Mouse (Mus musculus): ENCODE results near the gene Klhl9. TPM values are rescaled to one million over a fixed set of nuclear protein-coding genes. Genes with fewer than 3 reads are reported as not detected.

Klhl9 gene
- polyA plus RNA-seq, 1 experiment = 64.8 TPM

DNA sequence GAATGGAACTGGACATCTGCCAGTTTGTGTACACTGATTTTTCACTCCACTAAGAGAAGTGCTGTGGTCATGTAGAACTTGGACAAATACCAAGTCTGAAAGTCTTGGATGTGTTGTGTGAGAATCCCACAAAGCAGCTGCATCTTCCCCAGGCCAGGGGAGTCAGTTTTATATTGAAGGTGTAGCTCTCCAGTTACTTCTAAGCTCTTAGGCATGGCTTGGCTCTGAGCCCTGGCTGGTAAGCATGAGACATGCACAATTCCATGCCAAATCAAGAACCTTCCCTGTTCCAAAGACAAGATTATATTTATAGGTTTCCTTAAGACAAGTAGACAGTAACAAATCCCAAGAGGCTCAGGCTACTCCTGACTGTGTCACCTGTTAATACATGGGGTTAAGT is 7.2 kb downstream of the Klhl9 start:
- Histone ChIP-seq H3K27ac (ENCODE audit: insufficient read depth, low read depth, low read length) (peak overlapping the region; percentile 29; the same call in 1 of the 2 replicates), H3K4me3 (ENCODE audit: insufficient read depth, low read length) (no peak overlapping the region)

DNA sequence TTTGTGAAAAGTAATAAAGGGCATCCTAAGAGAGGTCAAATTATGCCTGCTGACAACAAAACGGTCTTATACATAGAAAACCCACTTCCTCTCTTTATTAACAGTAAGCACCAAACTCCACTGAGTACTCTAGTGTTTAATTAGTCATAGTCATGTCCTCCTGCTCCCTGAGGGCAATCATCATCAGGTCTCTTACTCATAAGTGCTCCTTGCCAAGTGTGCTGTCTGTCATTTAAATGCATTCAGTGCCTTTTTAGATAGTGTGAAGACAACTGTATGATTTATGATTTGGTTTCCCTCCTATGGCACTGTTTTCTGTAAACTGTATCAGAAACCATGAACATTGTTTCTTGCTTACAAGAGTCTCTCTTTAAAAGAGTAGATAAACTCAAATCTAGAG is 8.0 kb downstream of the Klhl9 start:
- peak overlapping the region; percentile 29; the same call in 1 of the 2 replicates for H3K27ac ChIP-seq (ENCODE audit: insufficient read depth, low read depth, low read length)
- no peak overlapping the region for H3K4me3 ChIP-seq (ENCODE audit: insufficient read depth, low read length)
- H3K4me1 ChIP-seq (ENCODE audit: control insufficient read depth, insufficient read depth, low read length) = peaks cover 28% of the 10 kb centered on the region
- TF ChIP-seq POLR2A (IDR thresholded peaks at IDR 0.05; ENCODE audit: borderline replicate concordance, low read depth, low read length) = no peak
- no peak for TF ChIP-seq CTCF (IDR thresholded peaks at IDR 0.05; ENCODE audit: low read depth, low read length)

More for the DNA sequence above, 7.2 kb downstream of the Klhl9 start:
- no peak for TF ChIP-seq POLR2A (IDR thresholded peaks at IDR 0.05; ENCODE audit: borderline replicate concordance, low read depth, low read length)
- no peak for TF ChIP-seq CTCF (IDR thresholded peaks at IDR 0.05; ENCODE audit: low read depth, low read length)
- H3K4me1 ChIP-seq (ENCODE audit: control insufficient read depth, insufficient read depth, low read length) = peaks cover 29% of the 10 kb centered on the region

DNA sequence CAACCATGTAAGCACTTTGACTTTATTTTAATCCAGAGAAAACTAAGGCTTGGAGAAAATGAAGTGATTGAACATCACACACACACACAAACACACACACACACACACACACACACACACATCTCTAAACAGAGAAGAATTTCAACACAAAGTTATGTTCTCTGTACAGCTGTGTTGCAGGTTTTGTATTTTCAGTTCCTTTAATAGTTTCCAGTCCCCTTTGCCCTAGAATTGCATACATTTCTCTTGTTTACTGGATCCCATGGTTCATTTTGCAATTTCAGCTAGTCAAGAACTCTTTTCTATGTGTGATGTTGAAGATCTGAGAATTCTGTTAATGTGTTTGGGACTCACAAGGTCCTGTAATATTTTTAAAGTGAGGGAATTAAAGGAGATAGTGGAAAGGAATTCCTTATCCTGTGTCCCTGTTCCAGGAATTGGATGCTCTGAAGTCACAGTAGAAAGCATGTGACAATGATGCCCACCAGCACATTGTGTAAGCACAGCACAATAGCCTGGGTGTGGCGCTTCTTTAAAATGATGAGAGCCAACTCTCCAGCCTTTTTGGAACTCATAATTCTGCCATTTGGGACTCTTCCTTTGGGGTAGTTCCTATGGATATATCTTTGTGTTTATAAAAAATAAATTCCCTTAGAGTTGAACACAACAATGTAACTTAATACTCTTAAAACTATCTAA is 15.0 kb downstream of the Klhl9 start:
- H3K27ac ChIP-seq (ENCODE audit: insufficient read depth, low read depth, low read length) = peak overlapping the region; percentile 91
- no peak for TF ChIP-seq POLR2A (IDR thresholded peaks at IDR 0.05; ENCODE audit: borderline replicate concordance, low read depth, low read length)
- TF ChIP-seq CTCF (IDR thresholded peaks at IDR 0.05; ENCODE audit: low read depth, low read length) = no peak

DNA sequence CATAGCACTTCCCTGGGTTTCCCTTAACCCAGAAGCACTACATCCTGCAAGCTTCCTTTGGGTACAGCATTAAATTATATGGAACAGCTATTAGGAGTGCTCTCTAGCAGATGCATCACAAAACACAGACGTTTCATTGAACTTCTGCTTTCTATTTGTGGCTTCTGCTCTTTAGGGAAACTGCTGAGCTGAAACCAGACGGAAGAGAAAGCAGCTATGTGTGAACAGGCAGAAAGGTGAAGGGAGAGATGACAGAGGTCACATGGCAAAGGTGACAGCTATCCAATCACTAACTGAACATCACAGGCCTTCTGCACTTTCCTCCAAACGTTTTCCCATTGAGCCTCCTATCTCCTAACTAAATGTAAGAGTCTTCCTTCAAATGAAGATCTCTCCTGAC is 16.3 kb downstream of the Klhl9 start:
- Histone ChIP-seq H3K4me3 (ENCODE audit: insufficient read depth, low read length) (no peak overlapping the region), H3K4me1 (ENCODE audit: control insufficient read depth, insufficient read depth, low read length) (peaks cover 42% of the 10 kb centered on the region), H3K27ac (ENCODE audit: insufficient read depth, low read depth, low read length) (peak overlapping the region; percentile 70)
- TF ChIP-seq POLR2A (IDR thresholded peaks at IDR 0.05; ENCODE audit: borderline replicate concordance, low read depth, low read length) = no peak
- no peak for TF ChIP-seq CTCF (IDR thresholded peaks at IDR 0.05; ENCODE audit: low read depth, low read length)

More for the DNA sequence above, 15.0 kb downstream of the Klhl9 start:
- peaks cover 31% of the 10 kb centered on the region for H3K4me1 ChIP-seq (ENCODE audit: control insufficient read depth, insufficient read depth, low read length)
- no peak overlapping the region for H3K4me3 ChIP-seq (ENCODE audit: insufficient read depth, low read length)

DNA sequence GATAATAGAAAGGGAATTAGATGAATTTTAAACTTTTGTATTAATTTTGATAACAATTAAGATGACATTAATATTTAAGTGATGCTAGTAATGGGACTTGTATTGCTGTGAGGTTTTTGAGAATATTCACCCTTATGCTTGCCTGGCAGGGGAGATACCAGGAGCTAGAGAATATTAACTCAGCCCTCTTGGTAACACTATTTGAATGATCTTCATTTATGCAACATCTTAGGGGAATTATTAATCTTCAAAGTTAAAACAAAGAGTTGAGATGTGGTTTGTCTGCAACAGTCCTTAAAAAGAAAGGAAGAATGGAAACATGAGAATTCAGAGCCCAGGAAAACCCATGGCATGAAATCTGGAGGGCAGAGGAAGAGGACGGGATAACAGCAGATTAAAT is 23.0 kb downstream of the Klhl9 start:
- H3K4me3 ChIP-seq (ENCODE audit: insufficient read depth, low read length) = no peak overlapping the region
- H3K27ac ChIP-seq (ENCODE audit: insufficient read depth, low read depth, low read length) = no peak overlapping the region
- TF ChIP-seq POLR2A (IDR thresholded peaks at IDR 0.05; ENCODE audit: borderline replicate concordance, low read depth, low read length) (no peak), CTCF (IDR thresholded peaks at IDR 0.05; ENCODE audit: low read depth, low read length) (no peak)
- peaks cover 39% of the 10 kb centered on the region for H3K4me1 ChIP-seq (ENCODE audit: control insufficient read depth, insufficient read depth, low read length)

DNA sequence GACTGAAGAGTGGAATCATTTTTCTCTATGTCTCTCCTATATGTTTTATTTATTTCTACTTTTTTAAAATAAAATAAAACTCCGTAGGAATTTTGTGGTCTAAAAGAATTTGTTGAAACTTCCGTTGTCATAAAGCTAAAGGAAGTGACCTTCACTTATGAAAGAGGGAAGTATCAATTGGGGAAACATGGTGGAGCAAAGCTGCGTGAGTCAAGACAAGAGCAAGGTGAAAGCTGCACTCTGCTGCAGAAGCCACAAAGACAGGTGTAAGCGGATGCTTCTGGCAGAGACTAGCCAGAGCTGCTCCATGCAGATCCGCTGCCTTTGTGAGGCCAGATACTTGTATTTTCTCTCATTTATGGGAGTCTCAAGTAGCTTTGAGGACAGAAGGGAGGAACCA is 23.5 kb downstream of the Klhl9 start:
- Histone ChIP-seq H3K4me3 (ENCODE audit: insufficient read depth, low read length) (no peak overlapping the region), H3K4me1 (ENCODE audit: control insufficient read depth, insufficient read depth, low read length) (peaks cover 42% of the 10 kb centered on the region), H3K27ac (ENCODE audit: insufficient read depth, low read depth, low read length) (peak overlapping the region; percentile 64)
- no peak for TF ChIP-seq POLR2A (IDR thresholded peaks at IDR 0.05; ENCODE audit: borderline replicate concordance, low read depth, low read length)
- no peak for TF ChIP-seq CTCF (IDR thresholded peaks at IDR 0.05; ENCODE audit: low read depth, low read length)

DNA sequence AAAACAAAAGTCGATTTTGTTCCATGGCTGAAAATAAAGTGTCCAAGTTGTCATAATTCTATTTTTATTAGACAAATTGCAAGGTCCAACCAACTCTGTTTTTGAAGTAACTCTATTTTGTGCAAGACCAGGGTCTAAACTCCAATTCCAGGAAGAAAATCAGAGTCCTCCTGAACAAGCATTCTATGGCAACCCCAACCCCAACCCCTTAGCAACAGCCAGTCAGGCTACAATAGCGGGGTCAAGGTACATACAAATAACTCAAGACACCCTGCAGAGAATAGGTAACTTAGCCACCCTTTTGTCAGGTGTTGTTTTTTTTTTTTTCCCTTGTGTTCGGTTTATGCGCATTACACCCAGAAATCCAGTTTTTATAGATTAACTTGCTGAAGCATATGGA is 24.5 kb downstream of the Klhl9 start:
- H3K4me3 ChIP-seq (ENCODE audit: insufficient read depth, low read length) = no peak overlapping the region
- peaks cover 44% of the 10 kb centered on the region for H3K4me1 ChIP-seq (ENCODE audit: control insufficient read depth, insufficient read depth, low read length)
- TF ChIP-seq CTCF (IDR thresholded peaks at IDR 0.05; ENCODE audit: low read depth, low read length) = no peak
- no peak for TF ChIP-seq POLR2A (IDR thresholded peaks at IDR 0.05; ENCODE audit: borderline replicate concordance, low read depth, low read length)
- no peak overlapping the region for H3K27ac ChIP-seq (ENCODE audit: insufficient read depth, low read depth, low read length)

DNA sequence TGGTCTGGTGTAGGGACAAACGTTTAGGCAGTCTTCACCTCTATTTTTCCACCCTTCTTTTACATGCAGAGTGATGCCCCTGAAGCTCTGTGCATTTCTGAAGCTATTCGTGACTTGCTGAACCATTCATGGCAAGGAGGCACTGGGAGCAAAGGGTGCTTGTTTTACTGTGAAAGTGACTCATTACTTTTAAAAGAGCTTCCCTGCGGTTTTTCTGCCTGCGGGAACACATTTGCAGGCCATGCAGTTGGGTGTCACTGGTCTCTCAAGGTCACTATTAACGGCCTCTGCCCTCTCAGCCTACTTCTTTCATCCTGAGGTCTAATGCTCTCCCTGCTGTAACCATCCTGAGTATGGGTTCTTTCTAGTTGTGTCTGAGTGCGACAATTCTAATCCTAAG is 25.2 kb downstream of the Klhl9 start:
- TF ChIP-seq POLR2A (IDR thresholded peaks at IDR 0.05; ENCODE audit: borderline replicate concordance, low read depth, low read length) (no peak), CTCF (IDR thresholded peaks at IDR 0.05; ENCODE audit: low read depth, low read length) (no peak)
- peaks cover 38% of the 10 kb centered on the region for H3K4me1 ChIP-seq (ENCODE audit: control insufficient read depth, insufficient read depth, low read length)
- H3K27ac ChIP-seq (ENCODE audit: insufficient read depth, low read depth, low read length) = no peak overlapping the region
- H3K4me3 ChIP-seq (ENCODE audit: insufficient read depth, low read length) = no peak overlapping the region

DNA sequence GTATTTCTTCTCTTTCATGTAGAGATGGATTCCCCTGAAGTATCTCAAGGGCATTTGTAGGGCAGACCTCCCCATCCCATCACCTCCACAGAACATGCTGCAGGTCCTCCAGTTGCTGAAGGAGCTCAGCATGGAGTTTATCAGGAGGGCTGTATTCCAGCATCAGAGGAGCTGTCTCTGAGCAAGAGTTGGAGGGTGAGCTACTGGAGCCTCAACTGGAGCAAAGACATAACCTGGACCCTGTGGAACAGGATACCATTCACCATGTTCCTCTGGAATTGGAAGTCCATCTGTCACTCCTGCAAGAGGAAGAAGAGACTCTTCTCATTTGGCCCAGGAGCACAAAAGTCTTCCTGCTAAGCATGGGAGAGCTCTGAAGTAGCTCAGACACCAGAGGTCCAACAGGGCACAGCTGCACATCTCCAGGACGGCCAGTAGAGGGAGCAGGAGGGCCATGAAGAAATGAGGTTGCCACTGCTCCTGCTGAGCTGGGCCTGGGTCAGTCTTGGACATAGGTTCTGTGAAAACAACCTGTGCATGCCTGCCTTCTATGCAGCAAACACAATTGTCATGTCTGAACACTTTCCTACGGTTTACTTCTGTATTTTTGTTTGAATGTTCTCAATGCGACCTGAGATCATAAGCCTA is 25.9 kb downstream of the Klhl9 start:
- H3K4me3 ChIP-seq (ENCODE audit: insufficient read depth, low read length) = no peak overlapping the region
- no peak overlapping the region for H3K27ac ChIP-seq (ENCODE audit: insufficient read depth, low read depth, low read length)
- peaks cover 31% of the 10 kb centered on the region for H3K4me1 ChIP-seq (ENCODE audit: control insufficient read depth, insufficient read depth, low read length)
- TF ChIP-seq CTCF (IDR thresholded peaks at IDR 0.05; ENCODE audit: low read depth, low read length) (peak; percentile 74), POLR2A (IDR thresholded peaks at IDR 0.05; ENCODE audit: borderline replicate concordance, low read depth, low read length) (no peak)

DNA sequence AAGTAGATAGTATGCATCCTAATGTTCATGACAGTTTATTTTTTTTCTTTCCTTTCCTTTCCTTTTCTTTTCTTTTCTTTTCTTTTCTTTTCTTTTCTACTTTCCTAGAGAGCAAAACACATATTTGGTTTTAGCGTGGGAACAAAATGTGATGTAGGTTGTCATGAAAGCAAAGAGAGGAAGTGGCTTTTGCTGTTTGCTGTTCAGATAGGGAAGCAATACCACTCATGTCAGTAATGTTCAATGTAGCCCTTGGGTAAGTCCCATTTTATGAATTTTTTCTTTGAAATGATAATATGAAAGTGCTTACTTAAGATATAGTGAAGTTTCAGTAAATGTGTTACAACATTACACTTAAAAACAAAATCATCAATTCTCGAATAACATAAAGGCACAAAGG is 28.9 kb downstream of the Klhl9 start:
- H3K4me3 ChIP-seq (ENCODE audit: insufficient read depth, low read length) = no peak overlapping the region

More for the DNA sequence above, 28.9 kb downstream of the Klhl9 start:
- Histone ChIP-seq H3K27ac (ENCODE audit: insufficient read depth, low read depth, low read length) (no peak overlapping the region), H3K4me1 (ENCODE audit: control insufficient read depth, insufficient read depth, low read length) (peaks cover 18% of the 10 kb centered on the region)
- no peak for TF ChIP-seq POLR2A (IDR thresholded peaks at IDR 0.05; ENCODE audit: borderline replicate concordance, low read depth, low read length)
- TF ChIP-seq CTCF (IDR thresholded peaks at IDR 0.05; ENCODE audit: low read depth, low read length) = no peak

All from bone marrow macrophage, adult 2 months (primary cell).